In the genomic region with DNA sequence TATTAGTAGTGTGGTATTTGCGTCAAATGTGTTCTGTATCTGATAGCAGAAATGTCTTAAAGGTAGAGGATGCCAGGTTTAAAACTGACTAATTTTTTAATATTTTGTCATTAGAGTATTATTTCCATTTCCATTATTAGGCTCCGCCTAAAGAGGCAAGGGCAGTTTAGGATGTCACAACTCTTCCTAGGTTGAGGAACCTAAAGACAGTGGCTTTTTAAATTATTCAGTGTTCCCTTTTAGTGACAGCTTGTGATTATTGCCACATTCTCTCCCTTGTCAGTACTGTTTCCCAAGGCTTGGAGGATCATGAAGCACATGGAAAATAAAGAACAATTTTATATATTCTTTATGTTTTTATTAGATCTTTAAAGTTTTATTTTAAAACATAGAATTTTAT, we compare ENCODE assay signal across 11 mouse cellular contexts.
"Had no signal": no experiment of that assay in that cellular context is flagged by ENCODE, and none has a peak within 500 bp of the region (broad histone marks: within the 10 kb centered on the region; RNA-seq: fewer than 3 reads in every experiment).

No protein-coding gene starts in this region.

- H3K27me3 ChIP-seq: liver, embryonic 12.5 days; stomach, embryonic 15.5 days had no signal

- ATAC-seq: intestine, postnatal 0 days; liver, embryonic 12.5 days; midbrain, embryonic 16.5 days had no signal

- H3K4me1 ChIP-seq: limb, embryonic 10.5 days; liver, embryonic 12.5 days; stomach, embryonic 15.5 days had no signal

- H3K4me3 ChIP-seq: limb, embryonic 10.5 days; liver, embryonic 12.5 days; midbrain, embryonic 10.5 days; stomach, embryonic 15.5 days had no signal

- H3K9ac ChIP-seq: liver, embryonic 12.5 days; stomach, embryonic 15.5 days had no signal

- H3K27ac ChIP-seq: limb, embryonic 10.5 days; liver, embryonic 12.5 days; midbrain, embryonic 10.5 days; stomach, embryonic 15.5 days had no signal

- H3K9me3 ChIP-seq: limb, embryonic 10.5 days; liver, embryonic 12.5 days; midbrain, embryonic 10.5 days; stomach, embryonic 15.5 days had no signal

- H3K36me3 ChIP-seq: liver, embryonic 12.5 days; stomach, embryonic 15.5 days had no signal

- DNase-seq: kidney, adult 8-10 months; kidney, postnatal 25 days; right cerebral cortex, postnatal 14 days; thymus, adult 2 months; thymus, postnatal 25 days had no signal

- H3K4me2 ChIP-seq: stomach, embryonic 15.5 days had no signal
